Mouse (Mus musculus): ENCODE results near the gene Bglap. TPM values are rescaled to one million over a fixed set of nuclear protein-coding genes. Genes with fewer than 3 reads are reported as not detected.
A peak's percentile ranks its signal among the peaks of the same experiment; 100 is the strongest.
"Not testable (repeated sequence)": the region's sequence is repeated elsewhere in the genome, so short reads cannot be mapped to it uniquely, and the experiment has no call there.

Gene Bglap
- polyA plus RNA-seq, 1 experiment, result not detected

DNA sequence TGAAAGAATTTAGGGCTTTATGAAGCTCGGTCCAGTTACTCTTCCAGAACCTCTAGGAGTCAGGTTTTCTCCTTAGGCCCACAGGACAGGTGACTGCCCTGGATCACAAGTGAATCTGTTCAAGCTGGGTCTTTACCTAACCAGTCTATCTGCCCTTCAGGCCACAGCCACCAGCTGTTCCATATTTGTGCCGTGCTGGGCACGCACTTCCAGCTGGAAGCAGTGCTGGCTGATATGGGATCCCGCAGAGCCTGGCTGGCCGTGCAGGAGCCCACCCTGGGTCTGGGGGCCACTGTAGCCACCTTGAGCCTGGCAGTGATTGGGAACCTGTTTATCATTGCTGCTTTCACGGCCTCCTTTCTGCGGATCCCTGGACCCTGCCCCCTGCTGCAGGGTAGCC lies 7.6 kb downstream of the Bglap start:
- H3K27ac ChIP-seq (ENCODE audit: insufficient read depth, low read length); H3K27me3 ChIP-seq (ENCODE audit: control insufficient read depth, insufficient read depth, low read length, poor library complexity, severe bottlenecking); H3K4me3 ChIP-seq (ENCODE audit: low read depth, low read length); H3K9ac ChIP-seq (ENCODE audit: low read depth, poor library complexity, severe bottlenecking); H3K9me3 ChIP-seq (replicated peaks; ENCODE audit: control insufficient read depth, insufficient read depth, low read length, poor library complexity, severe bottlenecking); H3K36me3 ChIP-seq (ENCODE audit: control insufficient read depth, insufficient read depth, low read length, poor library complexity, severe bottlenecking); H3K4me1 ChIP-seq (ENCODE audit: control insufficient read depth, insufficient read depth, low read length): not testable (repeated sequence)

DNA sequence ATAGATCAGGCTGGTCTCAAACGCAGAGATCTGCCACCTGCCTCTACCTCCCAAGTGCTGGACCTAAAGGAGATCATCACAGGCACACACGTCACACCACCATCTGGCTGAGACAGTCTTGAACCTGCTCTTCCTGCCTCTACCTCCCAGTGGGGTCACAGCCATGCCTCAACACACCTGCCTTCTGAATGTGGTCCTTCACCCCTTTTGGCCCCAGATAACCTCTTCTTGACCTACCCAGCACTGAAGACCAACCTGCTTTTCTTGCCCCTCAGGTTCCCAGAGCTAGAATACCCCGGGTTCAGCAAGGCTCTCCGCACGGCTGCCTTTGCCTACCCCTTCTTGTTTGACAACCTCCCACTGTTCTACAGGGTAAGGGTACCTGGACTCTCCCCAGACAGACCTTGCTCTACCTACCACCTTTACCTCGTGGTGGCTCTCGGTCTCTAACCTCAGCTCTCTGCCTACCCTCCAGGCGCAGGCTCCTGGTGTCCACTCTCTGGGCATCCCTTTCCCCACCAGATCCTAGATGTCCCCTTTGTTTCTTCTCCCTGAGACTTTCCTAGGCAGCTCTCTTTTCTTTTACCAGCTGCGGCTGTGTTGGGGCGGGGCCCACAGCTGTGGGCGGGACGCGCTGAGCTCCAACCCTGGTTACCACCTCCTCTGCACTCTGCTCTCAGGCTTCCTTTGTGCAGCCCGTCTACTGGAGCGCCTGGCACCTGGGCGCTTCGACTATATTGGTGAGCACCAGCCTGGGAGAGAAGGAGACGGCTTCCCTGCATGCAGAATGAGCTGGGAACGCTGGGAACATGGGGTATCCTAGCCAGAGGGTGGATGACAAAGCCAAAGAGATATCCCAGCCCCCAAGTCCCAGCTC lies 8.3 kb downstream of the Bglap start:
- H3K4me1 ChIP-seq (ENCODE audit: control insufficient read depth, insufficient read depth, low read length); H3K27me3 ChIP-seq (ENCODE audit: control insufficient read depth, insufficient read depth, low read length, poor library complexity, severe bottlenecking); H3K4me3 ChIP-seq (ENCODE audit: low read depth, low read length); H3K36me3 ChIP-seq (ENCODE audit: control insufficient read depth, insufficient read depth, low read length, poor library complexity, severe bottlenecking); H3K27ac ChIP-seq (ENCODE audit: insufficient read depth, low read length); H3K9me3 ChIP-seq (replicated peaks; ENCODE audit: control insufficient read depth, insufficient read depth, low read length, poor library complexity, severe bottlenecking); H3K9ac ChIP-seq (ENCODE audit: low read depth, poor library complexity, severe bottlenecking): not testable (repeated sequence)

DNA sequence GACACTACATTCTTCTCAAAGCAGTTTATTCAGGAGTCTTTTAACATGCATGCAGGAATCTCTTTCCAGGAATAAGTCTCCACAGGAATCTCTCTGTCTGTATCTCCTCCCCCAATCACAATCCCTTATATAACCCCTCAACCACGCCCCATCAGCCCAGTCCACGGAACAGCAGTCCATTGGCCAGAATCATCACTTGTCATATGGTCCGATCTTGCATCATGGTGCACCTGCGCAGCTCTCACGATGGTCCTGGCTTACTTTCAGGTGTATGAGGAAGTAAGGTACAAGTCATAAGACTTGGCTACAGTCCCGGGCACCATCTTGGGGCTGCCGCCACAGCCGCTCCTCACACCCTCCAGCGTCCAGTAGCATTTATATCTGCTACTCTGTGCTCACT lies 11.6 kb downstream of the Bglap start, which contains the start of gene Bglap3:
Gene Bglap3 (minus strand): TSS at position 101 of the 400 bp plus-strand sequence.
- H3K9me3 ChIP-seq (replicated peaks; ENCODE audit: control insufficient read depth, insufficient read depth, low read length, poor library complexity, severe bottlenecking), result peaks cover 12% of the 10 kb centered on the region
- H3K27me3 ChIP-seq (ENCODE audit: control insufficient read depth, insufficient read depth, low read length, poor library complexity, severe bottlenecking); H3K9ac ChIP-seq (ENCODE audit: low read depth, poor library complexity, severe bottlenecking); H3K27ac ChIP-seq (ENCODE audit: insufficient read depth, low read length); H3K4me1 ChIP-seq (ENCODE audit: control insufficient read depth, insufficient read depth, low read length); H3K36me3 ChIP-seq (ENCODE audit: control insufficient read depth, insufficient read depth, low read length, poor library complexity, severe bottlenecking); H3K4me3 ChIP-seq (ENCODE audit: low read depth, low read length): not testable (repeated sequence)

DNA sequence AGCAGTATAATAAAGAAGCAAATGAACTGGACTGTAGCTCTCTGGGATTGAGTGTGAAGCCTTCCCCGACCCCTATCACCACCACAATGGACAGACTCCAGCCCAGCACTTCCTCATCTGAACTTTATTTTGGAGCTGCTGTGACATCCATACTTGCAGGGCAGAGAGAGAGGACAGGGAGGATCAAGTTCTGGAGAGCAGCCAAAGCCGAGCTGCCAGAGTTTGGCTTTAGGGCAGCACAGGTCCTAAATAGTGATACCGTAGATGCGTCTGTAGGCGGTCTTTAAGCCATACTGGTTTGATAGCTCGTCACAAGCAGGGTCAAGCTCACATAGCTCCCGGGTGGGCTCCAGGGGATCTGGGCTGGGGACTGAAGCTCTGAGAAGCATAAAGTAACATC lies 15.8 kb downstream of the Bglap start:
- not testable (repeated sequence) for H3K27ac ChIP-seq (ENCODE audit: insufficient read depth, low read length); H3K36me3 ChIP-seq (ENCODE audit: control insufficient read depth, insufficient read depth, low read length, poor library complexity, severe bottlenecking); H3K9ac ChIP-seq (ENCODE audit: low read depth, poor library complexity, severe bottlenecking); H3K4me3 ChIP-seq (ENCODE audit: low read depth, low read length); H3K27me3 ChIP-seq (ENCODE audit: control insufficient read depth, insufficient read depth, low read length, poor library complexity, severe bottlenecking); H3K4me1 ChIP-seq (ENCODE audit: control insufficient read depth, insufficient read depth, low read length)
- peaks cover 12% of the 10 kb centered on the region for H3K9me3 ChIP-seq (replicated peaks; ENCODE audit: control insufficient read depth, insufficient read depth, low read length, poor library complexity, severe bottlenecking)

DNA sequence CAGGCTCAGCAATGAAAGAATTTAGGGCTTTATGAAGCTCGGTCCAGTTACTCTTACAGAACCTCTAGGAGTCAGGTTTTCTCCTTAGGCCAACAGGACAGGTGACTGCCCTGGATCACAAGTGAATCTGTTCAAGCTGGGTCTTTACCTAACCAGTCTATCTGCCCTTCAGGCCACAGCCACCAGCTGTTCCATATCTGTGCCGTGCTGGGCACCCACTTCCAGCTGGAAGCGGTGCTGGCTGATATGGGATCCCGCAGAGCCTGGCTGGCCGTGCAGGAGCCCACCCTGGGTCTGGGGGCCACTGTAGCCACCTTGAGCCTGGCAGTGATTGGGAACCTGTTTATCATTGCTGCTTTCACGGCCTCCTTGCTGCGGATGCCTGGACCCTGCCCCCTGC lies 16.7 kb downstream of the Bglap start:
- peaks cover 12% of the 10 kb centered on the region for H3K9me3 ChIP-seq (replicated peaks; ENCODE audit: control insufficient read depth, insufficient read depth, low read length, poor library complexity, severe bottlenecking)
- H3K4me3 ChIP-seq (ENCODE audit: low read depth, low read length); H3K27ac ChIP-seq (ENCODE audit: insufficient read depth, low read length); H3K36me3 ChIP-seq (ENCODE audit: control insufficient read depth, insufficient read depth, low read length, poor library complexity, severe bottlenecking); H3K27me3 ChIP-seq (ENCODE audit: control insufficient read depth, insufficient read depth, low read length, poor library complexity, severe bottlenecking); H3K9ac ChIP-seq (ENCODE audit: low read depth, poor library complexity, severe bottlenecking); H3K4me1 ChIP-seq (ENCODE audit: control insufficient read depth, insufficient read depth, low read length): not testable (repeated sequence)

DNA sequence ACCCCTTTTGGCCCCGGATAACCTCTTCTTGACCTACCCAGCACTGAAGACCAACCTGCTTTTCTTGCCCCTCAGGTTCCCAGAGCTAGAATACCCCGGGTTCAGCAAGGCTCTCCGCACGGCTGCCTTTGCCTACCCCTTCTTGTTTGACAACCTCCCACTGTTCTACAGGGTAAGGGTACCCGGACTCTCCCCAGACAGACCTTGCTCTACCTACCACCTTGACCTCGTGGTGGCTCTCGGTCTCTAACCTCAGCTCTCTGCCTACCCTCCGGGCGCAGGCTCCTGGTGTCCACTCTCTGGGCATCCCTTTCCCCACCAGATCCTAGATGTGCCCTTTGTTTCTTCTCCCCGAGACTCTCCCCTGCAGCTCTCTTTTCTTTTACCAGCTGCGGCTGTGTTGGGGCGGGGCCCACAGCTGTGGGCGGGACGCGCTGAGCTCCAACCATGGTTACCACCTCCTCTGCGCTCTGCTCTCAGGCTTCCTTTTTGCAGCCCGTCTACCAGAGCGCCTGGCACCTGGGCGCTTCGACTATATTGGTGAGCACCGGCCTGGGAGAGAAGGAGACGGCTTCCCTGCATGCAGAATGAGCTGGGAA lies 17.3 kb downstream of the Bglap start:
- not testable (repeated sequence) for H3K27me3 ChIP-seq (ENCODE audit: control insufficient read depth, insufficient read depth, low read length, poor library complexity, severe bottlenecking); H3K36me3 ChIP-seq (ENCODE audit: control insufficient read depth, insufficient read depth, low read length, poor library complexity, severe bottlenecking); H3K4me3 ChIP-seq (ENCODE audit: low read depth, low read length); H3K9ac ChIP-seq (ENCODE audit: low read depth, poor library complexity, severe bottlenecking); H3K27ac ChIP-seq (ENCODE audit: insufficient read depth, low read length); H3K4me1 ChIP-seq (ENCODE audit: control insufficient read depth, insufficient read depth, low read length)
- H3K9me3 ChIP-seq (replicated peaks; ENCODE audit: control insufficient read depth, insufficient read depth, low read length, poor library complexity, severe bottlenecking), result peaks cover 12% of the 10 kb centered on the region

DNA sequence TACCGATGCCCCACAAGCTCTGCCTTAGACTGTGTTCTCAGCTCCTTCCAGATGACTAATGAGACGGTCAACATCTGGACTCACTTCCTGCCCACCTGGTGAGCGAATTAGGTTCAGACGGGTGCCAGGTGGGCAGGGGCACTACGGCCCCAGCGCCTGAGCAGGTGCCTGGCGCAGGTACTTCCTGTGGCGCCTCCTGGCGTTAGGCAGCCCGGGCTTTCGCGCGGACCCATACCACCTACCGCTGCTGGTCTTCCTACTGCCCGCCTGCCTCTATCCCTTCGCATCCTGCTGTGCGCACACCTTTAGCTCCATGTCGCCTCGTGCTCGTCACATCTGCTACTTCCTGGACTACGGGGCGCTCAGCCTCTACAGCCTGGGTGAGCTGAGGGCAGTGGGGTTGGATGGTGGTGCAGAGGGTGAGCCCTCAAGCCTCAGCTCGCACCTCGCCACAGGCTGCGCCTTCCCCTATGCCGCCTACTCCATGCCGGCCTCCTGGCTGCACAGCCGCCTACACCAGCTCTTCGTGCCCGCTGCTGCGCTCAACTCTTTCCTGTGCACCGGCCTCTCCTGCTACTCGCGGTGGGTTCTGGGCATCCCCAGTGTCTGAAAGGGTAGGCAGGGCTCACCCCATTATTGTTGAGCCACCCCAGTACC lies 18.4 kb downstream of the Bglap start:
- Histone ChIP-seq H3K27ac (ENCODE audit: insufficient read depth, low read length) (no peak overlapping the region), H3K4me3 (ENCODE audit: low read depth, low read length) (peak overlapping the region; percentile 29)

More for the DNA sequence above, 18.4 kb downstream of the Bglap start:
- Histone ChIP-seq H3K9ac (ENCODE audit: low read depth, poor library complexity, severe bottlenecking) (no peak overlapping the region), H3K4me1 (ENCODE audit: control insufficient read depth, insufficient read depth, low read length) (peaks cover 3% of the 10 kb centered on the region), H3K27me3 (ENCODE audit: control insufficient read depth, insufficient read depth, low read length, poor library complexity, severe bottlenecking) (no peaks in the 10 kb centered on the region), H3K36me3 (ENCODE audit: control insufficient read depth, insufficient read depth, low read length, poor library complexity, severe bottlenecking) (peaks cover 5% of the 10 kb centered on the region), H3K9me3 (replicated peaks; ENCODE audit: control insufficient read depth, insufficient read depth, low read length, poor library complexity, severe bottlenecking) (peaks cover 8% of the 10 kb centered on the region)
- TF ChIP-seq CTCF (IDR thresholded peaks at IDR 0.05; ENCODE audit: low read depth, low read length) (peak; percentile 23), POLR2A (IDR thresholded peaks at IDR 0.05; ENCODE audit: insufficient read depth, low read length) (no peak)

All from ES-Bruce4 (cell line).